Mouse (Mus musculus) CH12.LX (cell line): Measurements from ENCODE around the gene Ppp1r27. TPM values are rescaled to one million over a fixed set of nuclear protein-coding genes. Genes with fewer than 3 reads are reported as not detected.

Source experiments
- DNase-seq: peaks from one replicate; pipeline ENCODE4 v3.0.0-alpha.2; 2013; ENCODE audit errors: extremely low read depth
- H3K27ac ChIP-seq: 2 replicates; pipeline ENCODE4 v1.5.1; 2012; ENCODE audit warnings: low read depth, mild to moderate bottlenecking, control low read depth, moderate library complexity; ENCODE audit not compliant: insufficient read depth
- H3K27me3 ChIP-seq: replicated peaks from 2 replicates; pipeline ENCODE3; 2012; ENCODE audit warnings: inconsistent platforms
- H3K36me3 ChIP-seq, 2 experiments: replicated peaks in 1 of 2; 2 replicates each; pipeline versions ENCODE3 to v1.6.1; 2012; ENCODE audit warnings: inconsistent platforms in 1 of 2, low read length in 1 of 2, mild to moderate bottlenecking in 1 of 2, mixed read lengths in 1 of 2, moderate library complexity in 1 of 2; ENCODE audit not compliant: control insufficient read depth in 1 of 2, insufficient read depth in 1 of 2
- H3K4me1 ChIP-seq, 2 experiments: 2 replicates each; pipeline ENCODE4 v1.6.1; 2012; ENCODE audit warnings: inconsistent platforms in 1 of 2, moderate library complexity in 1 of 2; ENCODE audit not compliant: insufficient read depth in 2 of 2, control insufficient read depth in 1 of 2
- H3K4me2 ChIP-seq: 2 replicates; pipeline ENCODE4 v1.6.1; 2012; ENCODE audit warnings: low read depth, mild to moderate bottlenecking, control low read depth; ENCODE audit not compliant: poor library complexity, insufficient read depth, severe bottlenecking
- H3K4me3 ChIP-seq, 3 experiments: fragments of 150-350 bp in 1 of 3; sonication (generic) in 1 of 3; replicated peaks in 1 of 3; 2 replicates each; pipeline versions ENCODE3 to v1.5.1; 2011 to 2012; ENCODE audit warnings: low read depth in 2 of 3, low read length in 2 of 3, mild to moderate bottlenecking in 2 of 3, moderate library complexity in 2 of 3, control low read depth in 1 of 3, improper control_type of control experiment in 1 of 3, inconsistent platforms in 1 of 3, mixed read lengths in 1 of 3; ENCODE audit not compliant: poor library complexity in 1 of 3
- H3K79me2 ChIP-seq: replicated peaks from 2 replicates; pipeline ENCODE4 v1.6.1; 2012; ENCODE audit warnings: mild to moderate bottlenecking, moderate library complexity; ENCODE audit not compliant: control insufficient read depth, poor library complexity, insufficient read depth, severe bottlenecking; ENCODE audit errors: extremely low read depth
- H3K9ac ChIP-seq: 2 replicates; pipeline ENCODE4 v1.6.1; 2012; ENCODE audit warnings: low read depth, mild to moderate bottlenecking, control low read depth, moderate library complexity; ENCODE audit not compliant: insufficient read depth
- H3K9me3 ChIP-seq: replicated peaks from 2 replicates; pipeline ENCODE3; 2012; ENCODE audit warnings: low read length, inconsistent platforms, mixed read lengths
- CHD1 ChIP-seq: IDR thresholded peaks from 2 replicates; pipeline ENCODE4 v1.6.1; 2012; ENCODE audit warnings: low read depth, low read length, improper control_type of control experiment, inconsistent platforms
- CHD2 ChIP-seq: IDR thresholded peaks from 2 replicates; pipeline ENCODE4 v1.6.1; 2011; ENCODE audit warnings: low read length, improper control_type of control experiment
- CTCF ChIP-seq, 2 experiments: IDR thresholded peaks in 1 of 2; conservative IDR thresholded peaks in 1 of 2; 2 replicates each; pipeline ENCODE4 v1.5.1; 2011 to 2012; ENCODE audit warnings: low read depth in 2 of 2, low read length in 2 of 2, improper control_type of control experiment in 1 of 2, inconsistent platforms in 1 of 2, mild to moderate bottlenecking in 1 of 2, moderate library complexity in 1 of 2
- E2F4 ChIP-seq: IDR thresholded peaks from 2 replicates; pipeline ENCODE4 v1.6.1; 2011; ENCODE audit warnings: low read depth, low read length, improper control_type of control experiment; ENCODE audit not compliant: insufficient replicate concordance
- ELF1 ChIP-seq: IDR thresholded peaks from 2 replicates; pipeline ENCODE4 v1.6.1; 2014; ENCODE audit warnings: low read depth, mild to moderate bottlenecking, inconsistent platforms, low read length, improper control_type of control experiment
- EP300 ChIP-seq: IDR thresholded peaks from 2 replicates; pipeline ENCODE4 v1.6.1; 2011; ENCODE audit warnings: low read length, improper control_type of control experiment
- ETS1 ChIP-seq: conservative IDR thresholded peaks from 2 replicates; pipeline ENCODE4 v1.6.1; 2012; ENCODE audit warnings: low read depth, mild to moderate bottlenecking, inconsistent platforms, low read length, improper control_type of control experiment, moderate library complexity
- GABPA ChIP-seq: IDR thresholded peaks from 2 replicates; pipeline ENCODE4 v1.6.1; 2012; ENCODE audit warnings: low read depth, low read length, improper control_type of control experiment, inconsistent platforms; ENCODE audit not compliant: insufficient replicate concordance
- HCFC1 ChIP-seq: IDR thresholded peaks from 2 replicates; pipeline ENCODE4 v1.6.1; 2012; ENCODE audit warnings: low read depth, mild to moderate bottlenecking, inconsistent platforms, low read length, improper control_type of control experiment
- IRF4 ChIP-seq: IDR thresholded peaks from 2 replicates; pipeline ENCODE4 v1.6.1; 2014; ENCODE audit warnings: low read depth, mild to moderate bottlenecking, inconsistent platforms, low read length, improper control_type of control experiment
- KAT2A ChIP-seq: IDR thresholded peaks from 2 replicates; pipeline ENCODE4 v1.6.1; 2012; ENCODE audit warnings: low read length, improper control_type of control experiment, inconsistent platforms; ENCODE audit not compliant: insufficient replicate concordance
- MAFK ChIP-seq: IDR thresholded peaks from 2 replicates; pipeline ENCODE4 v1.6.1; 2011; ENCODE audit warnings: low read length, improper control_type of control experiment; ENCODE audit not compliant: insufficient replicate concordance
- MAX ChIP-seq: IDR thresholded peaks from 2 replicates; pipeline ENCODE4 v1.6.1; 2011; ENCODE audit warnings: low read length, improper control_type of control experiment
- MAZ ChIP-seq: IDR thresholded peaks from 2 replicates; pipeline ENCODE4 v1.6.1; 2012; ENCODE audit warnings: low read depth, mild to moderate bottlenecking, inconsistent platforms, low read length, improper control_type of control experiment, moderate library complexity
- MEF2A ChIP-seq: IDR thresholded peaks from 2 replicates; pipeline ENCODE4 v1.6.1; 2014; ENCODE audit warnings: low read depth, mild to moderate bottlenecking, inconsistent platforms, low read length, improper control_type of control experiment, borderline replicate concordance
- MYC ChIP-seq: IDR thresholded peaks from 2 replicates; pipeline ENCODE4 v1.6.1; 2011; ENCODE audit warnings: low read depth, mild to moderate bottlenecking, improper control_type of control experiment, low read length
- NELFE ChIP-seq: IDR thresholded peaks from 2 replicates; pipeline ENCODE4 v1.6.1; 2011; ENCODE audit warnings: low read depth, low read length, improper control_type of control experiment
- PAX5 ChIP-seq: IDR thresholded peaks from 2 replicates; pipeline ENCODE4 v1.6.1; 2012; ENCODE audit warnings: low read length, inconsistent platforms, mixed read lengths
- POLR2AphosphoS2 ChIP-seq: IDR thresholded peaks from 2 replicates; pipeline ENCODE4 v1.6.1; 2011; ENCODE audit warnings: low read depth, low read length, improper control_type of control experiment
- RAD21 ChIP-seq: IDR thresholded peaks from 2 replicates; pipeline ENCODE4 v1.6.1; 2011; ENCODE audit warnings: low read depth, mild to moderate bottlenecking, low read length, improper control_type of control experiment, moderate library complexity
- RCOR1 ChIP-seq: conservative IDR thresholded peaks from 2 replicates; pipeline ENCODE4 v1.6.1; 2012; ENCODE audit warnings: low read depth, mild to moderate bottlenecking, inconsistent platforms, low read length, improper control_type of control experiment
- SIN3A ChIP-seq: IDR thresholded peaks from 2 replicates; pipeline ENCODE4 v1.6.1; 2012; ENCODE audit warnings: low read length, improper control_type of control experiment, inconsistent platforms
- SMC3 ChIP-seq: IDR thresholded peaks from 2 replicates; pipeline ENCODE4 v1.6.1; 2011; ENCODE audit warnings: low read depth, low read length, improper control_type of control experiment
- TBP ChIP-seq: conservative IDR thresholded peaks from 2 replicates; pipeline ENCODE4 v1.6.1; 2011; ENCODE audit warnings: low read depth, low read length, improper control_type of control experiment
- TCF12 ChIP-seq: IDR thresholded peaks from 2 replicates; pipeline ENCODE4 v1.6.1; 2014; ENCODE audit warnings: low read depth, mild to moderate bottlenecking, inconsistent platforms, low read length, improper control_type of control experiment
- UBTF ChIP-seq: IDR thresholded peaks from 2 replicates; pipeline ENCODE4 v1.6.1; 2012; ENCODE audit warnings: low read depth, mild to moderate bottlenecking, inconsistent platforms, low read length, improper control_type of control experiment, moderate library complexity
- USF1 ChIP-seq: IDR thresholded peaks from 2 replicates; pipeline ENCODE4 v1.6.1; 2014; ENCODE audit warnings: low read depth, mild to moderate bottlenecking, inconsistent platforms, low read length, improper control_type of control experiment
- USF2 ChIP-seq: conservative IDR thresholded peaks from 2 replicates; pipeline ENCODE4 v1.6.1; 2011; ENCODE audit warnings: low read depth, low read length, improper control_type of control experiment
- ZKSCAN1 ChIP-seq: IDR thresholded peaks from 2 replicates; pipeline ENCODE4 v1.6.1; 2012; ENCODE audit warnings: low read depth, inconsistent platforms, low read length, improper control_type of control experiment, borderline replicate concordance
- dilution Hi-C: fragments of 300-500 bp; cut with MboI; formaldehyde crosslinking; loops from 2 replicates; pipeline ENCODE4 v1.14.3; 2020; ENCODE audit warnings: low sequenced_read_pairs; ENCODE audit not compliant: extremely low pct_unique_long_range_greater_than_20kb, extremely low pct_ligation_motif_present
- in situ Hi-C: fragments of 300-500 bp; cut with MboI; formaldehyde crosslinking; loops from 3 replicates; pipeline ENCODE4 v1.14.3; 2019; ENCODE audit warnings: low sequenced_read_pairs, low pct_ligation_motif_present, low pct_unique_long_range_greater_than_20kb, mixed read lengths
- polyA plus RNA-seq: library from polyadenylated mRNA; unstranded; fragments of >175 nt; gene quantifications from 2 replicates; pipeline ENCODE4 v1.2.1, GENCODE M21; 2012; ENCODE audit warnings: low read depth; ENCODE audit not compliant: insufficient read length
- total RNA-seq, 2 experiments: library from RNA; depleted of rRNA; stranded (reverse); fragments of 300-350 nt in 1 of 2; fragments of >200 nt in 1 of 2; gene quantifications; 2 replicates each; pipeline ENCODE4 v1.2.3; 2012 to 2014

The Ppp1r27 gene
- total and polyA plus RNA-seq, 3 experiments: not detected

DNA sequence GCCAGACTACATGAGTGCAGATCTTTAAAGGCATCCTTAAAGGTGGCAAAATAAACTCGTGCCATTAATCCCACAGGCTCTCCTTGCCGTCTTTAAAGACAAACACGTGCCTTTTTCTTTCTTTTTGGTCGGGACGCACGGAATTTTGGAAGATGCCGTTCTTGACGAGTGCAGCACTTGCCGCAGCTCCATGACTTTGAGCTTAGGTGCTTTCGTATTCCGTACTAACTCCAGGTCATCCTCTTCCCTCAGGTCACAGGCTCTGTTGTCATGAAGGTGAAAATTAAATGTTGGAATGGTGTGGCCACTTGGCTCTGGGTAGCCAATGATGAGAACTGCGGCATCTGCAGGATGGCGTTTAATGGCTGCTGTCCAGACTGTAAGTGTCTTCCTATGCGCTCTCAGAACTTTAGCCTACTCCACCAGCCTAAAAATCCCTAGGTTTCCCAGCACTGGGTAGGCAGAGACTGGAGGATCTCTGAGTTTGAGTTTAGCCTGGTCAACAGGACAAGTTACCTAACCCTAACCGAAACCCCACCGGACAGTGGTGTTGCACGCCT is 48.1 kb upstream of the Ppp1r27 start:
- Histone ChIP-seq H3K79me2 (peaks cover 50% of the 10 kb centered on the region), H3K27ac (no peak overlapping the region), H3K9me3 (no peaks in the 10 kb centered on the region), H3K4me1 (peaks cover 8 to 50% of the 10 kb centered on the region in 2 experiments), H3K4me2 (peak overlapping the region; percentile 74), H3K36me3 (peaks cover 41 to 68% of the 10 kb centered on the region in 2 experiments), H3K4me3 (peak overlapping the region; percentile 55 to 88 (median 70)), H3K9ac (peak overlapping the region; percentile 76), H3K27me3 (no peaks in the 10 kb centered on the region)
- dilution Hi-C loops (no loop called here), in situ Hi-C loops (no loop called here)
- DNase-seq: no peak
- TF ChIP-seq NELFE (no peak), SIN3A (0 out of 2 replicates have a peak, but pooled peaks have one; percentile 5)

DNA sequence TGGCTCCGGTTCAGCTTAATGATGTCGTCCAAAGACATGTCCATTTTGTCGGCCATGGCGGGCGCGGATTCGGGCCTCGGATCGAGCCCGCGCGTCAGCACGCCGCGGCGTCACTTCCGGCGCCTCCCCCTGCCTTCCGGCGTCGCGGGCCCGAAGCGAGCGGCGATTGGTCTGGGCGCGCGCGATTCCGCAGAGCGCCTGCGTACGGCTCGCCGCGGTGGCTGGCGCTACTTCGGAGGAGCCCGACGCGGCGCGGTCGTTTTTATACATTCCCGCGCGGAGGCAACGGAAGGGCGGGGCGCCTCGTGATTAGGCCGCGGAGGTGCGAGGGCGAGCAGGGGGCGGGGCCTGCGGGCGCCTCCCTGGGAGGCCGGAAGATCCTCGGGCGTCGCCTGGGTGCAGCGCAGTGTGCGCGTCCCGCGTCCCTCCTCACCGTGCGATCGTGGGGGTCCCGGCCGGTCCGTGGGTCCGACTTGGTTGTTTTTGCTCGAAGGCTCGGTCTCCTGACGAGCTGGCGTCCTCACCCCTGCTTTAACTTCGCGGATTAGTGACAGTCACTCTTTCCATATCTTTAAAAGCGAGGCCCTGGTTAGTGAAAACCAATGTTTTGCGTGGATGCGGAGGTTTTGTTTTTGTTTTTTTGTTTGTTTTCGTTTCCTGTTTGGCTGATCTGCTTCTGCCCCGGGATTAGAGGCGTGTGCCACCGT is 47.5 kb upstream of the Ppp1r27 start, which contains the start of the genes Alyref and Anapc11:
Alyref (minus strand) TSS at position 83 of the 707 bp plus-strand sequence.
Anapc11 (plus strand) TSS at position 139 of the 707 bp plus-strand sequence.
- peaks cover 8 to 57% of the 10 kb centered on the region in 2 experiments for H3K4me1 ChIP-seq
- H3K79me2 ChIP-seq: peaks cover 56% of the 10 kb centered on the region
- peak within 1 kb of the TSS; percentile 74 for H3K4me2 ChIP-seq
- H3K9me3 ChIP-seq: no peaks in the 10 kb centered on the region
- H3K36me3 ChIP-seq: peaks cover 47 to 68% of the 10 kb centered on the region in 2 experiments
- H3K4me3 ChIP-seq: peak within 1 kb of the TSS; percentile 83 to 96 (median 88)
- DNase-seq: peak; percentile 97
- peak within 1 kb of the TSS; percentile 52 for H3K27ac ChIP-seq
- peak within 1 kb of the TSS; percentile 98 for H3K9ac ChIP-seq
- no peaks in the 10 kb centered on the region for H3K27me3 ChIP-seq
- dilution Hi-C loops (no loop called here), in situ Hi-C loops (no loop called here)
- peak; percentile 95 for TF ChIP-seq E2F4
- peak; percentile 68; the same call in 1 of the 2 replicates for TF ChIP-seq UBTF
- TF ChIP-seq USF1: peak; percentile 63
- peak; percentile 84 for TF ChIP-seq MEF2A
- peak; percentile 88 for TF ChIP-seq ELF1
- no peak for TF ChIP-seq MAFK
- no peak; the same call in none of the 2 replicates for TF ChIP-seq CHD1
- TF ChIP-seq ETS1: peak; percentile 61
- TF ChIP-seq PAX5: no peak
- TF ChIP-seq RAD21: no peak
- TF ChIP-seq SMC3: peak; percentile 19; the same call in 1 of the 2 replicates
- TF ChIP-seq KAT2A: peak; percentile 93; the same call in 1 of the 2 replicates
- 0 out of 2 replicates have a peak, but pooled peaks have one; percentile 24 for TF ChIP-seq EP300
- TF ChIP-seq MAX: peak; percentile 99
- peak; percentile 88 for TF ChIP-seq RCOR1
- peak; percentile 93 for TF ChIP-seq TCF12
- TF ChIP-seq MYC: peak; percentile 78; the same call in 1 of the 2 replicates
- peak; percentile 80 for TF ChIP-seq IRF4
- no peak; the same call in 1 of the 2 replicates for TF ChIP-seq ZKSCAN1
- peak; percentile 77; the same call in 1 of the 2 replicates for TF ChIP-seq SIN3A
- peak; percentile 98 for TF ChIP-seq NELFE
- peak; percentile 91 for TF ChIP-seq MAZ
- TF ChIP-seq CHD2: peak; percentile 62
- peak; percentile 88 for TF ChIP-seq POLR2AphosphoS2
- TF ChIP-seq GABPA: no peak; the same call in 1 of the 2 replicates
- peak; percentile 19; the same call in 1 of the 2 replicates for TF ChIP-seq USF2
- peak; percentile 86 for TF ChIP-seq HCFC1
- TF ChIP-seq TBP: peak; percentile 46; the same call in 1 of the 2 replicates
- no peak for TF ChIP-seq CTCF (conservative IDR thresholded peaks at IDR 0.05 in 1 of 2, IDR thresholded peaks at IDR 0.05 in 1 of 2; ENCODE audit: low read depth in 2 of 2, low read length in 2 of 2)
